Mouse (Mus musculus): Measurements from ENCODE around the gene Npr1. TPM values are rescaled to one million over a fixed set of nuclear protein-coding genes. Genes with fewer than 3 reads are reported as not detected.

Gene Npr1
- total RNA-seq, 1 experiment from 2014 or later: not detected

- no peak for ATAC-seq (ENCODE audit: extremely low read depth, insufficient number of reproducible peaks, low FRiP score, poor library complexity, severe bottlenecking)
Observed at GRCm38 (mm10) chr3:90404609-90405008, 61.1 kb downstream of the Npr1 start.

GRCm38 (mm10) chr3:90404121-90404520 is 61.5 kb downstream of the Npr1 start:
- ATAC-seq (ENCODE audit: extremely low read depth, insufficient number of reproducible peaks, low FRiP score, poor library complexity, severe bottlenecking): no peak

GRCm38 (mm10) chr3:90400993-90401392 is 64.7 kb downstream of the Npr1 start:
- ATAC-seq (ENCODE audit: extremely low read depth, insufficient number of reproducible peaks, low FRiP score, poor library complexity, severe bottlenecking): no peak

Other genes starting within 250 kb of the Npr1 start
- 63.0 and 65.2 TPM in 2 replicates for gene Jtb, start 234.3 kb downstream of the Npr1 start, total RNA-seq (2017)
- not detected in 2 replicates for gene Creb3l4, start 222.4 kb downstream of the Npr1 start, total RNA-seq (2017)
- 32.4 and 34.4 TPM in 2 replicates for gene Slc39a1, start 217.7 kb downstream of the Npr1 start, total RNA-seq (2017)
- gene Crtc2, start 211.7 kb downstream of the Npr1 start, total RNA-seq (2017): 66.4 and 76.5 TPM in 2 replicates
- gene Dennd4b, start 200.7 kb downstream of the Npr1 start, total RNA-seq (2017): 59.8 and 70.4 TPM in 2 replicates
- 56.0 and 64.1 TPM in 2 replicates for gene Gatad2b, start 172.7 kb downstream of the Npr1 start, total RNA-seq (2017)
- gene Slc27a3, start 75.9 kb downstream of the Npr1 start, total RNA-seq (2017): 0.35 and 2.7 TPM in 2 replicates
- 17.3 and 23.2 TPM in 2 replicates for gene Ints3, start 32.2 kb downstream of the Npr1 start, total RNA-seq (2017)
- 64.5 and 67.2 TPM in 2 replicates for gene Ilf2, start 10.3 kb upstream of the Npr1 start, total RNA-seq (2017)
- 41.6 and 45.4 TPM in 2 replicates for gene Snapin, start 25.2 kb upstream of the Npr1 start, total RNA-seq (2017)
- gene Chtop, start 43.6 kb upstream of the Npr1 start, total RNA-seq (2017): 101 and 106 TPM in 2 replicates
- 11.2 and 13.0 TPM in 2 replicates for gene S100a1, start 48.5 kb upstream of the Npr1 start, total RNA-seq (2017)
- gene S100a13, start 48.6 kb upstream of the Npr1 start, total RNA-seq (2017): 35.1 and 41.4 TPM in 2 replicates
- 1.6 and 2.0 TPM in 2 replicates for gene S100a14, start 61.0 kb upstream of the Npr1 start, total RNA-seq (2017)
- gene S100a16, start 71.4 kb upstream of the Npr1 start, total RNA-seq (2017): not detected in 2 replicates
- gene S100a3, start 94.7 kb upstream of the Npr1 start, total RNA-seq (2017): 1.4 and 2.3 TPM in 2 replicates
- not detected in 2 replicates for gene S100a2, start 124.4 kb upstream of the Npr1 start, total RNA-seq (2017)
- gene Gm42674, start 136.0 kb upstream of the Npr1 start, total RNA-seq (2017): not detected in 2 replicates
- gene S100a4, start 137.9 kb upstream of the Npr1 start, total RNA-seq (2017): 88.4 and 95.9 TPM in 2 replicates
- gene S100a5, start 142.7 kb upstream of the Npr1 start, total RNA-seq (2017): not detected in 2 replicates
- 1,146 and 1,580 TPM in 2 replicates for gene S100a6, start 147.0 kb upstream of the Npr1 start, total RNA-seq (2017)
- 0.81 and 1.1 TPM in 2 replicates for gene S100a7a, start 188.2 kb upstream of the Npr1 start, total RNA-seq (2017)
- 8,742 and 9,143 TPM in 2 replicates for gene S100a8, start 203.1 kb upstream of the Npr1 start, total RNA-seq (2017)
- 13,076 and 15,649 TPM in 2 replicates for gene S100a9, start 229.9 kb upstream of the Npr1 start, total RNA-seq (2017)

All from neutrophil, adult 5-6 weeks (primary cell).